Mouse (Mus musculus) megakaryocyte, embryonic 14.5 days (primary cell): Measurements from ENCODE around the gene Lrrc27.

Source experiments
- FLI1 ChIP-seq: IDR thresholded peaks from 2 replicates; pipeline ENCODE4 v1.6.1; 2012; ENCODE audit warnings: low read length, inconsistent platforms, mixed read lengths
- GATA1 ChIP-seq: IDR thresholded peaks from 3 replicates; pipeline ENCODE4 v1.6.1; 2012; ENCODE audit warnings: mixed read lengths, low read length, inconsistent platforms, borderline replicate concordance

DNA sequence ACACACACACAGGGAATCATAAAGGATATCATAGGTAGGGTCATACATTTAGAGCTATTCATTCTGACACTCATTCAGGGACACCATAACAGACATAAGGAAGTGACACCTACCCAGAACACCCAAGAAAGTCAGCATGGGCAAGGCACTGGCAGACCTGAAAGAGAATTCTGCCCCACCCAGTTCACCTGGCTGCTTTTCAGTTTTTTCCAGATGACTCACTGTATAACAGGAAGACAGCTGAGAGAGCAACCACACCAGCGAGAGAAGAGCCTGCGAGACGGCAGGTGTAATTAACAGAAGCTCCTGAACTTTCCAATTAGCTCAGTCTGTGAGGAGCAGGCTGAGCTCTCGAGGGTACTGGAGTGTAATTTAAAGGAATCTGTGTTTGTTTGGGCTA, 43.6 kb upstream of the Lrrc27 start:
- TF ChIP-seq FLI1 (no peak), GATA1 (no peak)
